Mouse (Mus musculus) embryo, embryonic 11 days (tissue): ENCODE measurements around the gene Anks3.

ENCODE experiments used
- DNase-seq: peaks from one replicate; pipeline ENCODE4 v3.0.0-alpha.2; 2015

Gene Anks3

DNA sequence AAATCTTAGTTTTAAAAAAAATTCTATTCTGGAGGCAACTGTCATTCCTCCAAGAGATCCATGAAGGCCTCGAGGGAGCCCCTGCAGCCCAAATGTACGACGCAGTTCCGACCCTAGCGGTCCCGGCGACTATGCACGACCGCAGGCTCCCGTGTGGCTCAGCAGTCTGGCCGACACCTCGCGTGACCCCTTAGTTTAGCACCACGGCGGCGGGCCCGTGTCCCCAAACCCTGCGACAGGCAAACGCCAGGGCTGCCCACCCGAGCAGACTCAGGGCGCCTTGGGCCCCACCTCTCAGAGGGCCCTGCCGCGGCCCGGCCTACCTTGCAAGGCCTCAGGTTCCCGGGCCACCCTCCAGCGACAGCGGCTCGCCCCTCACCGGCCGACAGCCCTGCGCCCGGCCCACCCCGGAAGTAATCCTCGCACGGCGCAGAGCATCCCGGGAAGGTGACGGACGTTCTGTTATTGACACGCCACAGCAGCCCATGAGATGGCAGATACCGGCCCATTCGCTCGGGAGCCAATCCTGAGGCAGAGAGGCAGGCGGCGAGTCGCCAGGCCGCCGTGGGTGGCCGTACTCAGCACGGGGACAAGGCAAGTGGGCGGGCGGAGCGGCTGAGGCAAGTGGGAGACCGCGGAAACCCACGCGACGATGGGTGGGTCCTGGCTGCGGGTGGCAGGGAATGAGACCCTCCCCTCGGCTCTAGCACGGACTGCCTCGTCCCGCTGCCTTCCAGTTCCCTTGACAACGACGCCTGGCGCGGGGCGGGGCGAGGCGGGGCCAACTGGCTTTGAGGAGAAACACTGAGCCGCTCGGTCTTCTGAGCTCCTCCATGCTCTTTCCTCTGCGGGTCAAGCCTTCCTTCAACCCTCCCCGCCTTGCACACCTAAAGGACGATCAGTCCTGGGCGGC, at the start of gene Anks3:
Gene Anks3, minus strand, starts transcription at position 409 of the 913 bp plus-strand sequence.
- peak; percentile 95 for DNase-seq

DNA sequence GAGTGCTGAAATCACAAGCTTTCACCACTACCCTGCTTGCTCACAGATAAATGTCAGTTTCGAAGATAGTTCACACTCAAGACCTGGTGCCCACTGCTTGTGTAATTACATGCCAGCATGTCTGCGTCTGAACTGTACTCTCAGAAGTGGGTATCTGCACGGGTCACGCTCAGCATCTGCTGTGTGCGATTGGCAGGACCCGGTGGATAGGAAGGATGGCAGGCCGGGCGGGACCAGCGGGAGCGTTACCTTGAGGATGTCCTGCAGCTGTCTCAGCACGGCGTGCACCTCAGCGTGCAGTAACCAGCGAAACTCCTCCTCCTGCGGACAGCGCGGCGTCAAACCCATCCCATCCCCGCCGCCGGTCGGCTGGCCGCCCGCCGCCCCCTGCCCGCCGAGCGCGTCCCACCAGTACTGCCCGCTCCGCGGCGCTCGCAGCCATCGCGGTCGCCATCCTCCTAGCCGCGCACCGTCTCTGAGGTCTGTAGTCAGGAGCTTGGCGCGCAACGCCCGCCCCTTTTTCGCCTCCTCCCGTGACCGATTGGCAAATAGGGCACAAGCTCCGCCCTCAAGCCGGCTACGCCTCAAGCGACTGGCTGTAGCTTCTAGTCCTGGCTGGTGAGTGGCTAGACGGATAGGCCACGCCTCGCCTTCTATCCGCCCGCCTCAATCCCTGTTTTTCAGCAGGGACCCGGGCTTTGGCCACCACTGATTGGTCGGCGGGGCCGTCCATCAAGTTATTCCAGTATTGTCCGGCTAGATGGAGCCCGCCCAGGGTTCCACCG, 49.2 kb upstream of the Anks3 start, which contains the start of gene Rogdi:
Gene Rogdi, minus strand, starts transcription at position 500 of the 785 bp plus-strand sequence.
- peak; percentile 99 for DNase-seq

GRCm38 (mm10) chr16:5012036-5013005, 48.3 kb upstream of the Anks3 start:
- DNase-seq = peak; percentile 5

DNA sequence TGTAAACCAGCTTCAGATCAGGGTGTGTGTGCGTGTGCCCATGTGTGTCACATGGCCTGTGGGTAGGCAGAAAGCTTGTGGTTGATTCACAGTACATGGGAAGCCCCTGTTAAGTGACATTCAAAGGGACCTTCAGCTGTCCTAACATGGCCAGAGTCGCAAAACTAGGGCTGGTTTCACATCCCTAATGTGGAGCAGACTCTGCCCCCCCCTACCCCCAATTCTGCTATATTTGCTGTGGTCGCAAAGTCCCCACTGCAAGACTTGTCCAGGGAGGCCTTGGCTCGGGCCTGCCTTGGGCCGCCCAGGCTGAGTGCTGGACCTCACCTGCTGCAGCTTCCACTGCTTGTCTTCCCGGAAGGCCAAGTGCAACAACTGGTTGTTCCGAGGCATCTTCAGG, 47.3 kb upstream of the Anks3 start:
- no peak for DNase-seq

DNA sequence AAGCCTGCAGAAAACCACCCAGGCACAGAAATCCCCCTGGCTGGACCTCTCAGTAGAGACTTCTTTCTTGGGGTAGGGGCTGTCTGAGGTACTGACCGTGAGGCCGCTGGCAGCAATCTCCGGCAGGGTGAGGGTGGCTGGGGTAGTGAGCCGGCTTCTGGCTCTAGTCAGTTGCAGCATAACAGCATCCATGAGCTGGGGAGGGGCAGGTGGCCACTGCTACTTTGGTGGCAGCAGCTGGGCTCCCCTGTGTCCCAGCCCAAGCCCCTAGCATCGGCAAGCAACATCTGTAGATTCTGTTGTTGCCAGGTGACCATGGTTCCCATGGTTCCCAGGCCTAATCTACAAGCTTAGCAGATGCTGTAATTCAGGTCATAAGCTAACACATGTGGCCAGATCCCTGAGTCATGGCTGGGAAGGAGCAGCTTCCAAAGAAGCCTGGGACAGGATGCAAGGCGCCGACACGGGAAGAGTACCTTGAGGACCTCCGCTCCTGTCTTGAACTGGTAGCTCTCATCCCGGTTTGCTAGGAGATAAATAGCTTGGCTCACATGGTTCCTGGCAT, 46.4 kb upstream of the Anks3 start:
- no peak for DNase-seq

GRCm38 (mm10) chr16:5008076-5008475, 44.1 kb upstream of the Anks3 start:
- no peak for DNase-seq

DNA sequence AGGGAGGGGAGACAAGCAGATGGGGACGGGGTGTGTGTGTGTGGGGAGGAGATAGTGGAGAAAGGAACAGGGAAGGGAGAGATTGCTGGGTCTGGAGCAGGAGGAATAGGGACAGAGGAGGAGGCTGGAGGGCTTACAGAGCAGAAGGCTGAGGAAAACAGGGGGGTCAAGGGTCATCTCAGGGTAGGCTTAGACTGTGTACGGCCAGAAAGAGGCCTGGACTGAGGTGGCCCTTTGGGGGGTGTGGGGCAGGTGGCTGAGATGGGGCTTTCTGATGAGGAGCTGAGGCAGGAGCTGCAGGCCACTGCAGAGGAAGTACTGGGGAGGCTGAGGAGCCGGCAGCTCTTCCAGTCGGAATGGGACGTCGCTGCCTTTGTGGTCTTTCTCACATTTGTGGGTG, 43.5 kb upstream of the Anks3 start:
- DNase-seq = no peak

- no peak for DNase-seq
Observed at GRCm38 (mm10) chr16:5007067-5007466, 43.1 kb upstream of the Anks3 start, which contains the start of gene Smim22. Gene Smim22 (plus strand): TSS chr16:5007288.

DNA sequence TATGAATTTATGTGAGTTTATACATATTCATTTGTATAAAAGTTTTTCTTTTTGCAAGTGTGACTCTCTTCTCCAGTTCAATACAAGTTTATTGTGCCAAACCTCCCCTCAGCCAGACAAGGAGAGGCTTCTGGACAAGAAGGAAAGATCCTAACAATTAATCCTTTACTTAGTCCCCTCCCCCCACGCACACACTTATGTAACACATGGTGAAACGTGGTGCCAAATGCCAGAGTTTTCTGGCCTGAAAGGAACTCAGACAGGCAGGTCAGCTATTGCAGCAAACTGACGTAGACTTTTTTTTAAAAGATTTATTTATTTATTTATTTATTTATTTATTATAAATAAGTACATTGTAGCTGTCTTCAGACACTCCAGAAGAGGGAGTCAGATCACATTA, 36.6 kb upstream of the Anks3 start:
- DNase-seq = no peak

GRCm38 (mm10) chr16:4998984-4999383, 35.0 kb upstream of the Anks3 start:
- no peak for DNase-seq

GRCm38 (mm10) chr16:4997553-4997952, 33.5 kb upstream of the Anks3 start, which contains the start of gene Sept12:
Gene Sept12 (minus strand): TSS chr16:4997852.
- DNase-seq = no peak

DNA sequence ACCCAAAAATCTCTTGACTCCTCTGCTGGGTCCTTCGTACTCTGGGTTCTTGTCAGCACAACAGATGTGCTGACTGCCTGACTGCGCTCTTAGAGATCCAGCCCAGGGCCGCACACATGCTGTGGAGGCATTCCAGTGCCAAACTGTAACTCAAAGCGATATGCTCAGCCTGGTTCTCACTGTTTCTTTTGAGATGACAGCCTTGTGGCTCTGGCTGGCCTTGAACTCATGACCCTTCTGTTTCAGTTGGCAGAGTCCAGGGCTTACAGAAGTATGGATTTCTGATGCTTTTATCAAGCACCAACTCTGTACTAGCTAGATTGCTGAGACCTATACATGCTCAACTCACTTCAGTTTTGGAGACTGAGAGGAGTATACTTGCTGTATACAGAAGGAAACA, 29.3 kb upstream of the Anks3 start:
- DNase-seq = no peak

- no peak for DNase-seq
Observed at GRCm38 (mm10) chr16:4984717-4985116, 20.7 kb upstream of the Anks3 start.

DNA sequence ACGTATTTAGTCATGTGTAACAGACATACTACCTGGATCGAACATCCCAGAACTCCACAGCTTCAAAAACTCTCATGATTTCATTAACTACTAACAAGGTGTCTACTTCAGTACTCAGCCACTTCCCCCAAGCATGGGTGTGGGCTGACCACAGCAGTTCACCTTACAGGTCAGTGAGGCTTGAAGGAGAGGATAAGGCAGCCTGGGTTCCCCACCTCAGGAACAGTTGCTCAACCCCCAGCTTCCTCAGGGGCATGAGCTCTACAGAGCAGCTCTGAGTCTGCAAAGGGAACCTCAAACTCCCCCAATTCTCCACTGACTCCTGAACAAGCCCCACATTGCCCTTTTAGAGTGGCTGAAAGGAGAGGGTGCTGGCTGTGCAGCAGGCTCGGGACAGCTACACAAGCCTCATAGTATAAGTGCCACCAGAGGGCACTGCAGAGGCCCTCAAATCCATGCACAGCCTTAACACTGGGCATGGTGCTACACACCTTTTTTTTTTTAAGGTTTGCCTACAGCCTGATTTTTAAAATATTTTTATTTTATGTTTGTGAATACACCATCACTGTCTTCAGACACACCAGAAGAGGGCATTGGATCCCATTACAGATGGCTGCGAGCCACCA, 15.9 kb upstream of the Anks3 start:
- DNase-seq = peak; percentile 55

DNA sequence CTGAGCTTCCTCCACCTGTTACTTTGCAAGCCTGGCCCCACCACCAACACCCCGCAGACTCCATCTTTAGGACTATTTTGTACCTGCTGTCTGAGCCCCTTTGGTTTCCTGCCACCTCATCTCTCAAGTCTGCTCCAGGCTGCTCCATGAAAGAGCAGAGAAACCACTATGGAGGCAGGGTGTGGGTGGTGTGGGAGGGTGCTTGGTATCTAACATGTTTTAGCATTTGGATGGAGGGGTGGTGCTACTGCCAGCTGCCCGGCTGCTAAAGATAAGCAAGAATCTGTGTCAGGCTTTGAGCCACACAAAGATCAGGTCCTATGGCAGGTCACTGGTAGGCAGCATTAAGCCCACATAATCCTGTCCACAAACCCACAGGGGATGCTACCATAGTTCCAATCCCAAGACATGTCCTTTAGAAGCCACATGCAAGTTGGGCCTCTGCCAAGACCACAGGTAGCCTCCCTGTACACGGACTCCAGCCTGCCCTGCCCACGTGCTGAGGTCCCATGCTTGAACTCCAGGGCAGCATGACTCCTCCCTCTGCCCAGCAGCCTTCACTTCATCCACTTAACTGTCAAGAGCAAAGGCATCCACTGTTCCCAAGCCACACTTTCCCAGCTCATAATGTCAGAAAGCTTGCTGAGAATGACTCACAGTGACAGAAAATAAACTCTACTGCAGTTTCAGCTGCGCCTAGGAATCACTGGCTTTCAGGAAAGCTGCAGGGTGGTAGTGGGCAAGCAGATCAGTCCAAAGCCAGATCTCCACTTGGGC, 14.5 kb upstream of the Anks3 start:
- DNase-seq = no peak

GRCm38 (mm10) chr16:4976180-4976579, 12.2 kb upstream of the Anks3 start:
- DNase-seq = no peak

DNA sequence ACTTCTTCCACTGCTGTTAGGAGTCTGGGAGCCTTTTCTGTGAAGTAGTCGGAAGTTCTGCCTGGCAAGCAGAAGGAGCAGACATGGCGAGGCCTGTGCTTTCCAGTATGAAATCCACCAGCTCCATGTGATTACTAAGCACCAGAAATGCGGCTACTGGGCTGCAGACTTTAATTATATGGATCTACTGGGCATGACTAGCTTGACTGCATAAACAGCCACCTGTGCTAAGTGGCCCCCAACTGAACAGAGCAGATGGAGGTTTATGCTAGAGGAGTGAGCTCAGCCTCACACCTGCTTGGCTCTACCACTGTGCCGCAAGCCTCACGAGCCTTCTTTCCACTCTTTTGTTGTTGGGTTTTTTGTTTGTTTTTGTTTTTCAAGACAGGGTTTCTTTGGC, 10.5 kb upstream of the Anks3 start:
- no peak for DNase-seq

DNA sequence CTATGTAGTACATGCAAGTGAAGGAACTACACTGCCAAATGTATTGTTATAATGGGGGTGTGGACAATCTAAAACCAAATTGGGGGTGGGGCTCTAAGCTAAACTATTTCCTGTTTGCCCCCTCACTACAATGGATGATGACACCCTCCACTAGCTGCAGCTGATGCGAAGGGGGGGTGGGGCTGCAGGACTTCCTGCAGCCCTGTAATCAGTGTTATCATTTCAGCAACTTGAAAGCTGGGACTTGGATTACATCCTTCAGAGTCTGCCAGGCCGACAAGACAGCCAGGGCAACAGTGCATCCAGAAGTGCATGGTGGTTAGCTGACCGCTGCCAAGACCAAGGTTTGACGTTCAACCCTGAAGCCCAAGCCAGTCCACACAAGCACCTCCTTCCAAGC, 7.6 kb upstream of the Anks3 start:
- DNase-seq = no peak

- DNase-seq = no peak
Observed at GRCm38 (mm10) chr16:4969055-4969843, 5.2 kb upstream of the Anks3 start.

- no peak for DNase-seq
Observed at GRCm38 (mm10) chr16:4968426-4968825, 4.4 kb upstream of the Anks3 start.
